Mouse (Mus musculus): ENCODE results near the gene Ptger2. TPM values are rescaled to one million over a fixed set of nuclear protein-coding genes. Genes with fewer than 3 reads are reported as not detected.
"Not testable (repeated sequence)": the region's sequence is repeated elsewhere in the genome, so short reads cannot be mapped to it uniquely, and the experiment has no call there.

The Ptger2 gene
- 0.37 and 0.42 TPM in 2 replicates for polyA plus RNA-seq (2014; fragmentation: Nextera tagmentation; extraction: Ambion mirVana)

- H3K9ac ChIP-seq (ENCODE audit: low read depth, low read length), result peak within 1 kb of the TSS; percentile 40; the same call in 1 of the 2 replicates
- not testable (repeated sequence) for H3K9me3 ChIP-seq (ENCODE audit: control insufficient read depth, low read length); ATAC-seq (ENCODE audit: low FRiP score, low TSS enrichment); H3K27ac ChIP-seq (ENCODE audit: low read depth, low read length); H3K36me3 ChIP-seq (ENCODE audit: control insufficient read depth, insufficient read depth, low read length)
- H3K27me3 ChIP-seq (ENCODE audit: control insufficient read depth, insufficient read depth, low read length), result peaks cover 15% of the 10 kb centered on the region
- H3K4me1 ChIP-seq (ENCODE audit: control insufficient read depth, insufficient read depth, low read length), result peaks cover 10% of the 10 kb centered on the region
- peak within 1 kb of the TSS; percentile 48 for H3K4me3 ChIP-seq (ENCODE audit: low read length)
- peak within 1 kb of the TSS; percentile 56 for H3K4me2 ChIP-seq (replicated peaks; ENCODE audit: low read depth, low read length)
- WGBS, result 59% methylated on average over 6 of the region's 6 CpGs
These were observed at the start of gene Ptger2 for GRCm38 (mm10) chr14:44987674-44988355. Gene Ptger2 (plus strand): TSS chr14:44988195.

GRCm38 (mm10) chr14:44960746-44961145 lies 27.2 kb upstream of the Ptger2 start:
- Histone ChIP-seq H3K4me3 (ENCODE audit: low read length) (no peak overlapping the region), H3K4me2 (replicated peaks; ENCODE audit: low read depth, low read length) (no peak overlapping the region), H3K4me1 (ENCODE audit: control insufficient read depth, insufficient read depth, low read length) (no peaks in the 10 kb centered on the region), H3K27ac (ENCODE audit: low read depth, low read length) (no peak overlapping the region), H3K9me3 (ENCODE audit: control insufficient read depth, low read length) (no peaks in the 10 kb centered on the region), H3K9ac (ENCODE audit: low read depth, low read length) (no peak overlapping the region), H3K27me3 (ENCODE audit: control insufficient read depth, insufficient read depth, low read length) (no peaks in the 10 kb centered on the region), H3K36me3 (ENCODE audit: control insufficient read depth, insufficient read depth, low read length) (no peaks in the 10 kb centered on the region)
- ATAC-seq (ENCODE audit: low FRiP score, low TSS enrichment), result no peak
- 85% methylated on average over 1 of the region's 1 CpGs for WGBS

- not testable (repeated sequence) for H3K27ac ChIP-seq (ENCODE audit: low read depth, low read length); H3K4me2 ChIP-seq (replicated peaks; ENCODE audit: low read depth, low read length); H3K4me1 ChIP-seq (ENCODE audit: control insufficient read depth, insufficient read depth, low read length); H3K36me3 ChIP-seq (ENCODE audit: control insufficient read depth, insufficient read depth, low read length); H3K9me3 ChIP-seq (ENCODE audit: control insufficient read depth, low read length); H3K4me3 ChIP-seq (ENCODE audit: low read length); H3K9ac ChIP-seq (ENCODE audit: low read depth, low read length); H3K27me3 ChIP-seq (ENCODE audit: control insufficient read depth, insufficient read depth, low read length)
- WGBS, result 2% methylated on average over 4 of the region's 4 CpGs
- peak; percentile 52; the same call in 1 of the 2 replicates for ATAC-seq (ENCODE audit: low FRiP score, low TSS enrichment)
These were observed 10.7 kb upstream of the Ptger2 start for GRCm38 (mm10) chr14:44977278-44977677.

- Histone ChIP-seq H3K27me3 (ENCODE audit: control insufficient read depth, insufficient read depth, low read length) (no peaks in the 10 kb centered on the region), H3K9ac (ENCODE audit: low read depth, low read length) (no peak overlapping the region), H3K36me3 (ENCODE audit: control insufficient read depth, insufficient read depth, low read length) (no peaks in the 10 kb centered on the region), H3K4me2 (replicated peaks; ENCODE audit: low read depth, low read length) (no peak overlapping the region), H3K9me3 (ENCODE audit: control insufficient read depth, low read length) (no peaks in the 10 kb centered on the region), H3K4me3 (ENCODE audit: low read length) (no peak overlapping the region), H3K4me1 (ENCODE audit: control insufficient read depth, insufficient read depth, low read length) (no peaks in the 10 kb centered on the region), H3K27ac (ENCODE audit: low read depth, low read length) (no peak overlapping the region)
- WGBS, result 29% methylated on average over 3 of the region's 3 CpGs
- no peak for ATAC-seq (ENCODE audit: low FRiP score, low TSS enrichment)
These were observed 8.1 kb upstream of the Ptger2 start for GRCm38 (mm10) chr14:44979887-44980286.

- Histone ChIP-seq H3K27me3 (ENCODE audit: control insufficient read depth, insufficient read depth, low read length) (no peaks in the 10 kb centered on the region), H3K4me2 (replicated peaks; ENCODE audit: low read depth, low read length) (no peak overlapping the region), H3K4me3 (ENCODE audit: low read length) (no peak overlapping the region), H3K9me3 (ENCODE audit: control insufficient read depth, low read length) (no peaks in the 10 kb centered on the region), H3K27ac (ENCODE audit: low read depth, low read length) (no peak overlapping the region), H3K9ac (ENCODE audit: low read depth, low read length) (no peak overlapping the region), H3K36me3 (ENCODE audit: control insufficient read depth, insufficient read depth, low read length) (no peaks in the 10 kb centered on the region), H3K4me1 (ENCODE audit: control insufficient read depth, insufficient read depth, low read length) (no peaks in the 10 kb centered on the region)
- 11% methylated on average over 4 of the region's 4 CpGs for WGBS
- no peak for ATAC-seq (ENCODE audit: low FRiP score, low TSS enrichment)
These were observed 6.5 kb upstream of the Ptger2 start for GRCm38 (mm10) chr14:44981490-44981889.

GRCm38 (mm10) chr14:44984106-44984505 lies 3.9 kb upstream of the Ptger2 start:
- no peak for ATAC-seq (ENCODE audit: low FRiP score, low TSS enrichment)
- Histone ChIP-seq H3K4me2 (replicated peaks; ENCODE audit: low read depth, low read length) (no peak overlapping the region), H3K4me1 (ENCODE audit: control insufficient read depth, insufficient read depth, low read length) (peaks cover 5% of the 10 kb centered on the region), H3K27ac (ENCODE audit: low read depth, low read length) (no peak overlapping the region), H3K36me3 (ENCODE audit: control insufficient read depth, insufficient read depth, low read length) (no peaks in the 10 kb centered on the region), H3K9ac (ENCODE audit: low read depth, low read length) (no peak overlapping the region), H3K4me3 (ENCODE audit: low read length) (no peak overlapping the region), H3K27me3 (ENCODE audit: control insufficient read depth, insufficient read depth, low read length) (peaks cover 6% of the 10 kb centered on the region), H3K9me3 (ENCODE audit: control insufficient read depth, low read length) (no peaks in the 10 kb centered on the region)
- WGBS, result 36% methylated on average over 9 of the region's 9 CpGs

- ATAC-seq (ENCODE audit: low FRiP score, low TSS enrichment), result no peak
- H3K27me3 ChIP-seq (ENCODE audit: control insufficient read depth, insufficient read depth, low read length), result peaks cover 15% of the 10 kb centered on the region
- no peak overlapping the region for H3K9ac ChIP-seq (ENCODE audit: low read depth, low read length)
- peaks cover 10% of the 10 kb centered on the region for H3K4me1 ChIP-seq (ENCODE audit: control insufficient read depth, insufficient read depth, low read length)
- H3K9me3 ChIP-seq (ENCODE audit: control insufficient read depth, low read length), result no peaks in the 10 kb centered on the region
- H3K4me2 ChIP-seq (replicated peaks; ENCODE audit: low read depth, low read length), result no peak overlapping the region
- no peak overlapping the region for H3K4me3 ChIP-seq (ENCODE audit: low read length)
- H3K36me3 ChIP-seq (ENCODE audit: control insufficient read depth, insufficient read depth, low read length), result no peaks in the 10 kb centered on the region
- H3K27ac ChIP-seq (ENCODE audit: low read depth, low read length), result no peak overlapping the region
These were observed 1.7 kb upstream of the Ptger2 start for GRCm38 (mm10) chr14:44986248-44986647.

GRCm38 (mm10) chr14:44988456-44989016 lies 541 bp downstream of the Ptger2 start:
- peaks cover 10% of the 10 kb centered on the region for H3K4me1 ChIP-seq (ENCODE audit: control insufficient read depth, insufficient read depth, low read length)
- peak; percentile 75 for ATAC-seq (ENCODE audit: low FRiP score, low TSS enrichment)
- H3K4me2 ChIP-seq (replicated peaks; ENCODE audit: low read depth, low read length), result peak overlapping the region; percentile 56
- H3K9ac ChIP-seq (ENCODE audit: low read depth, low read length), result 0 out of 2 replicates have a peak overlapping the region, but pooled peaks have one; percentile 40
- 3% methylated on average over 14 of the region's 14 CpGs for WGBS
- no peak overlapping the region for H3K27ac ChIP-seq (ENCODE audit: low read depth, low read length)
- H3K4me3 ChIP-seq (ENCODE audit: low read length), result peak overlapping the region; percentile 48
- peaks cover 15% of the 10 kb centered on the region for H3K27me3 ChIP-seq (ENCODE audit: control insufficient read depth, insufficient read depth, low read length)
- no peaks in the 10 kb centered on the region for H3K9me3 ChIP-seq (ENCODE audit: control insufficient read depth, low read length)
- H3K36me3 ChIP-seq (ENCODE audit: control insufficient read depth, insufficient read depth, low read length), result no peaks in the 10 kb centered on the region

- peak overlapping the region; percentile 40; the same call in 1 of the 2 replicates for H3K9ac ChIP-seq (ENCODE audit: low read depth, low read length)
- no peak overlapping the region for H3K27ac ChIP-seq (ENCODE audit: low read depth, low read length)
- H3K4me2 ChIP-seq (replicated peaks; ENCODE audit: low read depth, low read length), result peak overlapping the region; percentile 56
- no peaks in the 10 kb centered on the region for H3K9me3 ChIP-seq (ENCODE audit: control insufficient read depth, low read length)
- H3K4me3 ChIP-seq (ENCODE audit: low read length), result peak overlapping the region; percentile 48
- H3K36me3 ChIP-seq (ENCODE audit: control insufficient read depth, insufficient read depth, low read length), result no peaks in the 10 kb centered on the region
- under 1% methylated on average over 45 of the region's 45 CpGs for WGBS
- peaks cover 15% of the 10 kb centered on the region for H3K27me3 ChIP-seq (ENCODE audit: control insufficient read depth, insufficient read depth, low read length)
- peaks cover 10% of the 10 kb centered on the region for H3K4me1 ChIP-seq (ENCODE audit: control insufficient read depth, insufficient read depth, low read length)
- ATAC-seq (ENCODE audit: low FRiP score, low TSS enrichment), result peak; percentile 49; the same call in 1 of the 2 replicates
These were observed 1.2 kb downstream of the Ptger2 start for GRCm38 (mm10) chr14:44989017-44989721.

Measured in kidney, embryonic 14.5 days (tissue).